In the genomic region with DNA sequence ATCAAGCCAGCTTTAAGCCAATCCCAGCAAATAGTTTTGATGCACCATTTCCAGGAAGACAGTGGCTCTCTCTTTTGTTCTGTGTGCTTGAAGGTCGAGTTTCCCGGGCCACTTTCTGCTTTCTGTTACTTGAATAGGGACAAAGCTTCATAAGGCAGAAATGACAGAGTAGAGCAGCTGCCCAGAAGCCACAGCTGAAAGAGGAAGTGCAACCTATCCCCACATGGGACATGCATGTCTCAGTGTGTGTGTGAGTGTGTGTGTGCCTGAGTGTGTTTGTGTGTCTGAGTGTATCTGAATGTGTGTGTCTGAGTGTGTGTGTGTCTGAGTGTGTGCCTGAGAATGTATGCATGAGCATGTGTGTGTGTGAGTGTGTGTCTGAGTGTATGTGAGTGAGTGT, we compare ENCODE assay signal across 8 mouse cellular contexts.
DNase-seq lines count a peak whose midpoint lies in the region; ATAC-seq and TF ChIP-seq lines count a peak whose summit lies in the region.
"Had no signal": no experiment of that assay in that cellular context is flagged by ENCODE, and none has a peak within 500 bp of the region (broad histone marks: within the 10 kb centered on the region; RNA-seq: fewer than 3 reads in every experiment).

No protein-coding gene starts in this region.

- H3K27ac ChIP-seq in liver, embryonic 15.5 days (replicated peaks), result peak overlapping the region; percentile 51
- peak overlapping the region; percentile 21; the same call in 1 of the 2 replicates for H3K27ac ChIP-seq in bone marrow macrophage, adult 2 months (ENCODE audit: insufficient read depth, low read depth, low read length)
- H3K27ac ChIP-seq: stomach, postnatal 0 days had no signal

- H3K27me3 ChIP-seq in liver, embryonic 15.5 days, result no peaks in the 10 kb centered on the region

- WGBS in liver, embryonic 15.5 days (ENCODE audit: insufficient replicate concordance), result 9% methylated on average over 2 of the region's 2 CpGs

- no peak for TF ChIP-seq POLR2A in bone marrow macrophage, adult 2 months (IDR thresholded peaks at IDR 0.05; ENCODE audit: borderline replicate concordance, low read depth, low read length)

- H3K9me3 ChIP-seq in liver, embryonic 15.5 days (replicated peaks), result no peaks in the 10 kb centered on the region

- no peaks in the 10 kb centered on the region for H3K36me3 ChIP-seq in liver, embryonic 15.5 days (replicated peaks)

- no peak overlapping the region for H3K9ac ChIP-seq in liver, embryonic 15.5 days

- no peak overlapping the region for H3K4me3 ChIP-seq in liver, embryonic 15.5 days (replicated peaks)
- no peak overlapping the region for H3K4me3 ChIP-seq in bone marrow macrophage, adult 2 months (ENCODE audit: insufficient read depth, low read length)

- no peaks in the 10 kb centered on the region for H3K4me1 ChIP-seq in liver, embryonic 15.5 days (replicated peaks)
- peaks cover 23% of the 10 kb centered on the region for H3K4me1 ChIP-seq in bone marrow macrophage, adult 2 months (ENCODE audit: control insufficient read depth, insufficient read depth, low read length)

- no peak for DNase-seq in liver
- DNase-seq in thymus, postnatal 4 days, result peak; percentile 55
- DNase-seq in urinary bladder, postnatal 14 days (ENCODE audit: low spot score), result no peak
- no peak for DNase-seq in left cerebral cortex, adult 18-20 months (ENCODE audit: low spot score in 2 of 2)

- no peak for ATAC-seq in liver, embryonic 15.5 days (ENCODE audit: insufficient read depth)
- ATAC-seq in monocyte, adult 5-6 weeks (replicated peaks; ENCODE audit: insufficient number of reproducible peaks, low FRiP score, low TSS enrichment, poor library complexity, severe bottlenecking), result peak; percentile 95

- TF ChIP-seq CTCF in bone marrow macrophage, adult 2 months (IDR thresholded peaks at IDR 0.05; ENCODE audit: low read depth, low read length), result no peak

- no peak overlapping the region for H3K4me2 ChIP-seq in liver, embryonic 15.5 days
